Mouse (Mus musculus): ENCODE measurements around the gene Slc34a3. TPM values are rescaled to one million over a fixed set of nuclear protein-coding genes. Genes with fewer than 3 reads are reported as not detected.

Gene Slc34a3
- total RNA-seq, 2 experiments from 2014 or later = not detected

DNA sequence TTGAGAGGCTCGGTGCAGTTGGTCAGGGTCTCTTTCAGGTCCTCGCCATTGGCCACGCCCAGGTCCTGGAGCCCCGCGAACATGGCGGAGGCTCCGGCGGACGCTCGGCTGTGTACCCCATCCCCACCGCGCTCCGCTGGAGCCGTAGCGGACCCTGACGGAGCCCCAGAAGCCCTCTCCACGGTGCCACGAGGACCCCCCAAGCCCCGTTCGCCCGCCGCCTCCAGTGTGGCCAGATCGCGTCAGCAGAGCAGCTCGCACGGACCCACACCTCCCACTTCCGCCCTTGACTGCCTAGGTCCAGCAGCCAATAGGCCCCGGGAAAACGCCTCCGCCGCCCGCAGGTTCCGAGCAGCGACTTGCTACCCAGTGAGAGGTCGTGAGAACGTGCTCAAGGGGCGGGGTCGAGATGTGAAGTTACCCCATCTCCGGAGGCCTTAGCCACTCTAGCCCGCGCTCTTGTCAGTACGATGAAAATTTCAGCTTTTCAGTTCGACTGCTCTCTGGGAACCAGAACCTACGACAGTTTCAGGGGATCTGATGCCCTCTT is 23.0 kb downstream of the Slc34a3 start, which contains the start of gene Nelfb:
Nelfb (minus strand) TSS at position 369 of the 550 bp plus-strand sequence.
- H3K27ac ChIP-seq = peak within 1 kb of the TSS; percentile 98
- no peak for TF ChIP-seq CTCF (conservative IDR thresholded peaks at IDR 0.05)
- peak within 1 kb of the TSS; percentile 91 for H3K4me3 ChIP-seq
- peak; percentile 83 to 84 for DNase-seq (ENCODE audit: low spot score in 2 of 2)

DNA sequence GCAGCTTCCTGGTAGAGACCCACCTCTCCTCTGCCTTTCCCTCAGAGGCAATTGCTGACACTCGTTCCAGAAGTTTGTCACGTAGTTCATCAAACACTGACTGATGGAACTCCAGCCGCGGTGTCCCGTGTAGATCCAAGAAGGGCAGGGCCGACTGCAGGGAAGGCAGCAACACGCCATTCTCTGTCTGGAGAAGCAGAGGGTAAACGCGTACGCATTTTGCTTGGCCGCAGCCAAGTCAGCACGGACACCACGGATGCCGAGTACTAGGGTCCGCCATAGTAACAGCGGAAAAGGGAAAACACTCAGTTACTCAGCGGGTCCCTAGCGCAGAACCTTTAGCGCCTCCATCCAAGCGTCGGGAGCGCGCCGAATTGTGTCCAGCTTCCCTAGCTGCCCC is 23.5 kb downstream of the Slc34a3 start:
- DNase-seq (ENCODE audit: low spot score in 2 of 2) = no peak
- Histone ChIP-seq H3K4me3 (peak overlapping the region; percentile 91), H3K27ac (peak overlapping the region; percentile 98)
- TF ChIP-seq CTCF (conservative IDR thresholded peaks at IDR 0.05) = no peak

DNA sequence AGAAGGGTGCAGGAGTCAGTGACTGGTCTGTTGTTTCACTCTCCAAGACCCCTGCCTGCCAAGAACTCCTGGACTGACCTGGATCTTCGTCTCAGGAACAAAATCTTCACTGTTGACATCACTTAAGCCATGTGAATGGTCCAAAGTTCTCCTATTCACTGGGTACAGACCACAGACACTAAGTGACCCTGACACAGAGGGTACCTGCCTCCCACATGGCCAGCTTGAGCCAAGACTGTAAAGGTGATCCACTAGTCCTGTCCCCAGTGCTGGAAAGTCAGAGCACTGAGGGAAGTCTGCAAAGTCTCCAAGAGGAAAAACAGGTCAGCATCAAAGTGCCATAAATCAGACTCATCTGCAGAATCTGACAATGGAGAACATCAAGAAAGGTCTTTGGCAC is 26.6 kb downstream of the Slc34a3 start:
- DNase-seq (ENCODE audit: low spot score in 2 of 2) = no peak
- no peak for TF ChIP-seq CTCF (conservative IDR thresholded peaks at IDR 0.05)
- Histone ChIP-seq H3K4me3 (no peak overlapping the region), H3K27ac (no peak overlapping the region)

DNA sequence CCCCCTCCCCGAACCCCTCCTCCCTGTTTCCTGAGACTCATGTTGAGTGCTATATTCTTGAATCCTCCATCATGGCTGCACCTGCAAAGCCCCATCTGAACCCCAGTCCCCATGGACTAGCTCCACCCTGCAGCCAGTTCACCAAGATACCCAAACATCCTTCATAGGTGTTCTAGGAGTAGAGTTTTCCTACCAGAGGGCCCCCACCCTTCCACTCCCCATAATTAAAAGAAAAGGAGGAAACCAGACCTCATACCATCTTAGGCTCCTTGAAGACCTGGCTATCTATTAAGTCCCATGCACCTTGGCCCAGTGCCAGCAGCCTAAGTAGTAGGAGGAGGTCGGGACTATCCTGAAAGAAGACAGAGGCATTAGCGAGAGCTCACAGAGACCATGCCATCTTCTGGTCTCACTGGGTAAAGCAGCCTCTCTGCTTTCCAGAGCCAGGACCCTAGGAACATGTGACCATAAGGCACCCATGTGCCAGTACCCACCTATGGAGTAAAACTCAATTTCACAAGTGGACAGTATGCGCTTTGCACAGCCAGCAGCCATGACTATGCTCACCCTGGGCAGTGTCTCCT is 30.4 kb downstream of the Slc34a3 start:
- no peak overlapping the region for H3K4me3 ChIP-seq
- peak; percentile 57 for TF ChIP-seq CTCF (conservative IDR thresholded peaks at IDR 0.05)
- H3K27ac ChIP-seq = no peak overlapping the region
- DNase-seq (ENCODE audit: low spot score in 2 of 2) = no peak

DNA sequence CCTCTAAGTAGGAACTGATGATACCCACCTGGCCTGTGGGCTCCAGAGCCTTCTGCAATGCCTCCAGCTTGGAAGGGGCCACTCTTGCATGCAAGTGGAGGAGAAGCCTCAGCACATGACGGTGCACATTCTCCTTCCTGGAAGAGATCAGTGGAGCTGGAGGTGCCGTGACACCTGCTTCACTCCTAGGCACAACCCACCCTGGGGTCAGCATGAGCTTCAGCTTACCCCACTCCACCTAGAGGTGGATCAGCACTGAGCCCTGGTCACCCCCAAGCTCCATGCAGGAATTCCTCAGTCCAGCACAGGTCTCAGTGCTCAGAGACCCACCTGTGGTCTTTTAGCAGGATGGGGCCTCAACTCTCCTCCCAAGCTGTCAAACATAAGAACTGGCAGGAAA is 33.5 kb downstream of the Slc34a3 start:
- no peak for DNase-seq (ENCODE audit: low spot score in 2 of 2)
- Histone ChIP-seq H3K4me3 (no peak overlapping the region), H3K27ac (no peak overlapping the region)
- no peak for TF ChIP-seq CTCF (conservative IDR thresholded peaks at IDR 0.05)

DNA sequence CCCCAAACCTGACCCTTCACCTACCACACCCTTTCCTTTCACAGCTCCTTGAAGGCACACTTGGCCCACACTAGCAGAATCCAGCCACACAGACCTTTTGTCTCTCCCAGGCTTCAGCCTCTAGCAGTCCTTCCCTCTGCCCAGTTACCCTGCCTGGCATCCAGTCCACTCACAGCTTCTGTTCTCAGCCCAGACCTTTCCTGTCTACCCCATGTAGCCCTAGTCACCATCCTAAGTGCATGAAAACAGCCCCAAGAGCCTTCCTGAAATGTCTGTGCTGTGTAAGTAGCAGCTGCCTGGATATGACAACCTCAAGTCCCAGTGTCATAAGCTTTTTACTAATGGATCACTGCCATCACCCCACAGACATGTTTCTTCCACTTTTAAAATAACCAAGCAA is 36.2 kb downstream of the Slc34a3 start:
- DNase-seq (ENCODE audit: low spot score in 2 of 2) = no peak
- peak overlapping the region; percentile 39; the same call in 1 of the 2 replicates for H3K27ac ChIP-seq
- no peak overlapping the region for H3K4me3 ChIP-seq
- TF ChIP-seq CTCF (conservative IDR thresholded peaks at IDR 0.05) = no peak

DNA sequence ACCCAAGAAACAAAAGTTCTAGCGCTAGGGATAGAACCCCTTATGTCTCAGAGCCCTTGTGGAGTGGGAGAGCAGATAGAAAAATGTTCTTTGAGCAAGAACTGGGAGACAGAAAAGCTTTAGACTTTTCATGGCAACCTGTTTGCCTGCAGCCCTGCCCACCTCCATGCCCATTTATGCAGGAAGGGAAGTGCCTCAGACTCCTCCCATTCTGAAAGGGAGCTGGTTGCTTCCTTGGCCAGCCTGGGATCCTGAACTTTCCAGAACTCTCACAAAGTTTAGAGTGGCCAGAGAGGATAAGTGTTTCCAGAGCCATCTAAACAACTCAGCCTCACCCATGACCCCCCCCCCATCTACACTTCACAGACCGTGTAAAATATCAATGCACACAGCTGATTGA is 37.0 kb downstream of the Slc34a3 start:
- DNase-seq (ENCODE audit: low spot score in 2 of 2) = no peak
- H3K4me3 ChIP-seq = no peak overlapping the region
- peak overlapping the region; percentile 80 for H3K27ac ChIP-seq
- TF ChIP-seq CTCF (conservative IDR thresholded peaks at IDR 0.05) = no peak

DNA sequence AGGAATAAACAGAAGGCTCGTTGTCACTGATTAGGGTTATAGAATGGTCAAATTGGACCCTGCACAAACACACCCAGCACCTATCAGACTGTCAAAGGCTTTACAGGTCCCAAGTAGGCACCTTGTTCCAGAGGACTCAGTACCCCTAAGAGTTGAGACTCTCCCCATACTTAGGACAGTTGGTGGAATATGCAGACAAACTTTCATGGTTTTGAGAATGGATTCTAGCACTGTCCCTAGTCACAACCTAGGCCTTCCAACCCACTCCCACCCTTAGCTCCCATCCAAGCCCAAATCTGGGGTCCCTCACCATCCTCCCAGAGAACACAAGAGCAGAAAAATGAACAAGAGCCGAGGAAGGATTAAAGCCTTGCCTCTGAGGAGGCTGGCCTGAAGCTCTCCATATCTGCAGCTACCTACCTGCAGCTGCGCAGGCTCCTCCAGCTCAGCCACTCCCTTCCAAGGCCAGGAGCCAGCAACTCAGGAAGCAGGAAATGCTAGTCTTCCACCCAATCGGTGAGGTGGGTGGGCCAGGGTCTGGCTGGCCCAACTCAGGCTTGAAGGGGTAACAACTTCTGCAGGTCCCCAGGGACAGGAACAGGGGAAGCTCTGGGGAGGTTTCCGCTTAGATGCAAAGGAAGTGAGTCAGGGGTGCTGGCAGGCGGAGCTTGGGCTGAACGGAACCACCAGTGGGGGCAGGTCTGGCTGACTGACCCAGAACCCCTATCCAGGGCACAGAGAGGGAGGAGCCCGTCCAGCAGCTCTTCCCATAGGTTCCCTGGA is 37.8 kb downstream of the Slc34a3 start, which contains the start of gene Tor4a:
Tor4a (minus strand) TSS at position 715 of the 783 bp plus-strand sequence.
- TF ChIP-seq CTCF (conservative IDR thresholded peaks at IDR 0.05) = peak; percentile 32; the same call in 1 of the 2 replicates
- H3K27ac ChIP-seq = peak within 1 kb of the TSS; percentile 80
- no peak for DNase-seq (ENCODE audit: low spot score in 2 of 2)
- H3K4me3 ChIP-seq = peak within 1 kb of the TSS; percentile 35

DNA sequence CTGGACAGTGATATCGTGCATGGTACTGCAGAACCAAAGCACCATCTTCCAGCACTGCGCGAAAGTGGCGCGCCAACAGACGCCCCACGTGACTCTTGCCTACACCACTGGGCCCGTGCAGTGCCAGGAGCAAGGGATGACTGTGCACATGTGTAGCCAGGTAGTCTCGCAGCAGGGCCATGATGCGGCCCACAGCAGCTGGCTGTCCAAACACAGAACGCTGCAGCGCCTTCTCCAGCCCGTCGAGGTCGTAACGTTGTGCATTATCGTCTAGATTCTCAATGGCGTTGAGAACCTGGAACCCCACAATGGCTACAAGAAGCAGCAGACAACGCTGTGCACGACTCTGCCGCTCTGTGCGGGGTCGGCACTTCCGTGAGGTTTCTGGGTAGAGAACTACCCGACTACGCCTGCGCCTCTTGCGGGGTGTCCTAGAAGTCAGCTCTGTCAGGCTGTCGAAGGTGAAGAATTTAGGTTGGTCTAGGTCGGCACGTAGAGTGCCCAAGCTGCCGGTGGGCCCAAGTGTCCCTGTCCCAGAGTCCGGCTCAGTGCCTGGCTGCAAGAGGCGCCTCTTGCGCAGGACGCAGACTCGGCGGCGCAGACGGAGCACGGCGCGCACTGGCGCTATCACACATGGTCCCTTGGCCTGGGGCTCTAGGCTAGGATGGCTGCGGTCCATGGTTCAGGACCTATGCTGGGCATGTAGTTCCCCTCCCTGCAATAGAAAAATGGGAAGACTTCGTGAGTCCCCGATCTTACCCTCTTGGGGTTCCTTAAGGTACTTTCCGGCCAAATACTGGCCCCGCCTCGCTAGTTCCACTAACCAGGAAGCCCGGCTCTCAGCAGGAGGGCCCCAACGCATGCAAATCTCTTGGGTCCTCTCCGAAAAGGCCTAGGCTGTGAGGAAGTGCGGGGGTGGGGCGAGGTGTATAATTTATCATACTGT is 38.7 kb downstream of the Slc34a3 start:
- peak overlapping the region; percentile 80; the same call in 1 of the 2 replicates for H3K27ac ChIP-seq
- no peak for DNase-seq (ENCODE audit: low spot score in 2 of 2)
- no peak for TF ChIP-seq CTCF (conservative IDR thresholded peaks at IDR 0.05)
- H3K4me3 ChIP-seq = peak overlapping the region; percentile 35

DNA sequence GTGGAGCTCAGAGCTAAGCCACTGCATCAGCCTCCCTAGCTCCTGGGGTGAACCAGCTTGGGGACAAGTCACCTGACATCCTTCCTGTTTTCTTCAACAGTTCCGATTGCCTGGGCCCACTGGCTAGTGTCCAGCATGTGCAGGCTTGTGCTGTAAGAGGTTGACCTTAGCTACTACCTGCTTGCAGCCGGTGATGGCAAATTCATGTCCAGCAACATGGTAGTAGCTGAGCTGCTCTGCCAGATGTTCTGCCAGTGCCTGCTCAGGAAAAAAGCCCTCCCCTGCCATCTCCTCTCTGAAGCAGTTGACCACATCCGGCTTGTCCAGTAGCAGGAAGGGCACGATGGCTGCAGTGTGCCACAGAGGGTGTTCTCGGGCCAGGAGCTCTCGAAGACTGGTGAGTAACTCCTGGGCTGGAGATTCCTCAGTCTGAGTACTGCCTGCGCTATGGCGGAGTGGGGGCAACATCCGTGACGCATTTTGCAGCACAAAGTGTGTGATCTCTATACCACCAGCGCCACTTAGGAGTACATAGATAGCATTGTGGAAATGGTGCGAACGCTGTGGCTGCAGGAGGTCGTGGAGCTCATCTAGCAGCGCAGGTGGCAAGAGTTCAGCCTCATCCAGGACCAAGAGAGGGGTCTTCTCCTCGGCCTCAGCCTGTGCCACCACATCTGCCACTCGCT is 39.5 kb downstream of the Slc34a3 start:
- DNase-seq (ENCODE audit: low spot score in 2 of 2) = no peak
- no peak for TF ChIP-seq CTCF (conservative IDR thresholded peaks at IDR 0.05)
- Histone ChIP-seq H3K4me3 (no peak overlapping the region), H3K27ac (0 out of 2 replicates have a peak overlapping the region, but pooled peaks have one; percentile 39)

DNA sequence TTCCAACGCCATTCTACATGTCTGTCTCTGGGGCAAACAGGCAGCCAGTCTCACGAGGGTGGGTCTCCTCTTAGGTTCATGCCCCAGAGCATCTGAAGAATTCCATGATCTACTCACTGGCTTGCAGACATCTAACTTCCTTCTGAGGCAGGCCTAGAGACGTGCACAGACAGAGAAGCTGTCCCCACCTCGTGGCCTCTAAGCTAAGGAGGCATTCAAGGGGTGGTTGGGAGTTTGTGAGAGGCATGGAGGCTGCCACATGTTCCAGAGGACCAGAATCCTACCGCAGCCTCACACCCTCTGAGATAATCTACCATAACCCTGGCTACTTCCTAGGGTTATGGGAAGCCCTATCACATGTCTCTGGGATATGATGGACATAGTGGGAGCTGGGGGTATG is 40.2 kb downstream of the Slc34a3 start:
- no peak for TF ChIP-seq CTCF (conservative IDR thresholded peaks at IDR 0.05)

DNA sequence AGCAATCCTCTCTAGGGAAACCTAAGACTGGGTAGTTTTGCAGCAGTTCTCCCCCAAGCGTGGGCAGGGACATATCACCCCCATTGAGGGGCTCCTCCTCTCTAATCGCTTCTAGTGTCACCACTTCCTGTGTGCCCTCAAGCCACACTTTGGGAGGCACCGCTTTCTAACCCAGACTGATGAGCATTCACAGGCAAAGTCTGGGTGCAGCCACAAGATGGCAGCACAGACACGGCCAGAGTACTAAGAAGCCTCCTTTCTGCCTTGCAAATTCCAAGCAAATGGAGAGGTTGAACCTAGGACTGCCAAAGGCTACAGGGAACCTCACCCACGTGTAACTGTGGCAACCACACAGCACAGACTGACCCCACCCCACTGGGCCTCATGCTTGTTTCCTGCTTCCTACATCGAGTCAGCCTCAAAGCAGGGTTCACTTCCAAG is 40.8 kb downstream of the Slc34a3 start:
- peak overlapping the region; percentile 39; the same call in 1 of the 2 replicates for H3K27ac ChIP-seq
- DNase-seq (ENCODE audit: low spot score in 2 of 2) = peak; percentile 76 to 82
- TF ChIP-seq CTCF (conservative IDR thresholded peaks at IDR 0.05) = peak; percentile 91
- no peak overlapping the region for H3K4me3 ChIP-seq

More for the DNA sequence above, 40.2 kb downstream of the Slc34a3 start:
- Histone ChIP-seq H3K4me3 (no peak overlapping the region), H3K27ac (peak overlapping the region; percentile 39; the same call in 1 of the 2 replicates)
- DNase-seq (ENCODE audit: low spot score in 2 of 2) = no peak
